Mouse (Mus musculus): ENCODE data around the gene Fus. TPM values are rescaled to one million over a fixed set of nuclear protein-coding genes. Genes with fewer than 3 reads are reported as not detected.
"Not testable (repeated sequence)": the region's sequence is repeated elsewhere in the genome, so short reads cannot be mapped to it uniquely, and the experiment has no call there.

The Fus gene
- total RNA-seq (2021), result 100 to 1,000 TPM; 301 to 325 TPM

- peak; percentile 95 for DNase-seq
These were observed at the start of gene Fus for GRCm38 (mm10) chr7:127967004-127967921. Fus (plus strand) TSS chr7:127967457.

DNA sequence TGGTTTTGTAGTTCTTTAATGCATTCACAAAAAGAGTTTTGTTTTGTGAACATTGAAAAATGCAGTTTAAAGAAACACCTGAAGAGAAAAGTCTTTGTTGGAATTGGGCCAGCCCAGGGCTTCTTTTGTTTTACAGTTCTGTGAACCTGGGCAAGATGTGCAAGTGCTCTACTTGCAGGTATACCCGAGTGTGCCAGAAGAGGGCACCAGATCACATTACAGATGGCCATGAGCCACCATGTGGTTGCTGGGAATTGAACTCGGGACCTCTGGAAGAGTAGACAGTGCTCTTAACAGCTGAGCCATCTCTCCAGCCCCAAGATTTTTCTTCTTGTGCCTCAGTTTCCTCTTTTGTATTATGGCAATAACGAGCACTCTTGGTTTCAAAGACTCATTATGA lies 49.1 kb upstream of the Fus start:
- no peak for DNase-seq

DNA sequence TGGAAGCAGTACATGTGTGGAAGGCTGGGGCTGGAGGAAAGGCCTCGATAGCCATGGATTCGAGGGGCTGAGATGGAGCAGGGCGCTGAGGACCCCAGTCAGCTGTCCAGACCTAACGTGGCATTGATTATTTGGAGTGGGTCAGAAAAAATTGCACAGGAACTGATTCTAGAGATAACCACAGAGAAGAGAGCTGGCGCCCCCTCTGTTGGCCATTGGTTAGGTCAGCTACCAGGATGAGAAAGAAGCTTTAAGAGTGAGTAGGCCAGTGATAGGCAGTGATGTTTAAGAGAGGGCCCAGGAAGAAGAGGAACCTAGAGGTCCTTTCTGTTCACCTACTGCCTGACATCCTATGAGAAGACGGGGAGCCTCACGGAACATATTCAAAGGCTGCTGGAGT lies 48.0 kb upstream of the Fus start:
- DNase-seq, result no peak

GRCm38 (mm10) chr7:127921516-127921915 lies 45.7 kb upstream of the Fus start:
- DNase-seq, result no peak

GRCm38 (mm10) chr7:127922451-127923275 lies 44.6 kb upstream of the Fus start:
- peak in 1 of 2 experiments; percentile 30 for DNase-seq

DNA sequence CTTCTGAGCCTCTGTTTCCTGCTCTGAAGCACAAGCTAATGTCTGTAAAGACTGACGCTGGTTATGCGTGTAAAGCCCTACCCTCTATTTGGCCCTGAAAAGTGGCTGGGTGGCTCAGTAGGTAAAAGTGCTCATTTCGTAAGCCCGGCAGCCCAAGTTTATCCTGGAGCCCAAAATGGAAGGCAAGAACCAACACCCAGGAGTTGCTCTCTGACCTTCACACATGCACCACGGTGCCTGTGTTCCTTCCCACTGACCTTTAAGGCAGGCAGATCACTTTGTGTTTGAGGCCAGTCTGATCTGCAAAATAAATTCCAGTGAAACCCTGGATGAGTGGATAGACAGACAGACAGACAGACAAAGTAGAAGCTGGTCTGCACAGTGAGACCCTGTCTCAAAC lies 43.5 kb upstream of the Fus start:
- no peak for DNase-seq

DNA sequence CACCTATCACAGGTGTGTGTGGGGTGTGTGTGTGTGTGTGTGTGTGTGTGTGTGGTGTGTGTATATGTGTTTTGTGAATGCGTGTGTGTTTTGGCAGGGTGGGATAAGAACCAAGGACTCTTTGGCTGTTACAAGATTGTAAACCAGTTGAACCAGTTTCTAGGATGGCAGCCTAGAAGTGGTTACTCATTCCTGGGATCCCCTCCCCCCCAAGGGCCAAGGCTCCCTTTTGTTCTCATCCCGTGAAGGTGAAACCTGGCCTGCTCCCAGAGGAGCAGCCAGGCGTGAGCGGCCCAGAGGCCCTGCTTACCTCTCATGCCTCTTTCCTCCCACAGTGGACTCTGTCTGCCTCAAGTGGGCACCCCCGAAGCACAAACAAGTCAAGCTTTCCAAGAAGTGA lies 42.0 kb upstream of the Fus start:
- DNase-seq, result no peak

DNA sequence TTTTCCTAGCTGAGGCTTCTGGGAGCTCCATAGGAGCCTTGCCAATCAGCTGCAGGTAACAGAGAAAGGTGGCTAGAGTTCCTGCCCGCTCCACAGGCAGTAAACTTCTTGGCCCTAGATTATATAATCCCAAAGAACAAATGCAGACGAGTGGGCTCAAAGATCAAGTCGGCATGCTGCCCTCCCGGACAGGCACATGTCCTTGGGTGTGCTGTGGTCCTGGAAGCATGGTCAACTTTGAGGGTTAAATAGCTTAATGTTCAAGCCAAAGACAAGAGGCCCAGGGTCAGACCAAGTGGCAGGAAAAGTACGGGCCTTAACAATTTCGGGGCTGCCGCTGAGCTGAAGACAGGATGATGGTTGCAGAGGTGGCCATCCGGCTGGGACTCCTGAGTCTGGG lies 41.2 kb upstream of the Fus start:
- DNase-seq, result no peak

- no peak for DNase-seq
These were observed 40.4 kb upstream of the Fus start for GRCm38 (mm10) chr7:127926846-127927245.

DNA sequence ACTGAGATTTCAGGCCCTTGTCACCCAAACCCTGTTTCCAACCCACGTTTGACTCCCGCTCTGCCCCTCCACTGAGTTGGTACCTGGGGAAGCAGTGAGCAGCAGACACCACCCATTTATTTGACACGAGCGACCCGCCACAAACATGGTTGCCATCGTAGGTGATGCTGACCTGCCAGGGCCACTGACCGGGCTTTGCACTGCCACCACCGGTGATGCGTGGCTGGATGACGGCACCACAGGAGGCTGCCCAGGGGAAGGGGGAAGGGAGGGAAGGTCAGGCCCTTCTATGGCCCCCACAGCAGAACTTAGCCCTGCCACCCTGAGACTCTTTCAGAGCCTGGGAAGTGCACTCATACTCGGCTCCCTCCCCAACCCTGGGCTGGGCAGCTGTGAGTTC lies 39.5 kb upstream of the Fus start:
- DNase-seq, result no peak

GRCm38 (mm10) chr7:127928596-127928995 lies 38.7 kb upstream of the Fus start:
- DNase-seq, result no peak

GRCm38 (mm10) chr7:127929923-127930322 lies 37.3 kb upstream of the Fus start, which contains the start of gene Prss8:
Prss8 (minus strand) TSS chr7:127930104.
- DNase-seq, result no peak

GRCm38 (mm10) chr7:127930636-127931035 lies 36.6 kb upstream of the Fus start:
- DNase-seq, result no peak

- DNase-seq, result no peak
These were observed 35.7 kb upstream of the Fus start for GRCm38 (mm10) chr7:127931351-127932135.

DNA sequence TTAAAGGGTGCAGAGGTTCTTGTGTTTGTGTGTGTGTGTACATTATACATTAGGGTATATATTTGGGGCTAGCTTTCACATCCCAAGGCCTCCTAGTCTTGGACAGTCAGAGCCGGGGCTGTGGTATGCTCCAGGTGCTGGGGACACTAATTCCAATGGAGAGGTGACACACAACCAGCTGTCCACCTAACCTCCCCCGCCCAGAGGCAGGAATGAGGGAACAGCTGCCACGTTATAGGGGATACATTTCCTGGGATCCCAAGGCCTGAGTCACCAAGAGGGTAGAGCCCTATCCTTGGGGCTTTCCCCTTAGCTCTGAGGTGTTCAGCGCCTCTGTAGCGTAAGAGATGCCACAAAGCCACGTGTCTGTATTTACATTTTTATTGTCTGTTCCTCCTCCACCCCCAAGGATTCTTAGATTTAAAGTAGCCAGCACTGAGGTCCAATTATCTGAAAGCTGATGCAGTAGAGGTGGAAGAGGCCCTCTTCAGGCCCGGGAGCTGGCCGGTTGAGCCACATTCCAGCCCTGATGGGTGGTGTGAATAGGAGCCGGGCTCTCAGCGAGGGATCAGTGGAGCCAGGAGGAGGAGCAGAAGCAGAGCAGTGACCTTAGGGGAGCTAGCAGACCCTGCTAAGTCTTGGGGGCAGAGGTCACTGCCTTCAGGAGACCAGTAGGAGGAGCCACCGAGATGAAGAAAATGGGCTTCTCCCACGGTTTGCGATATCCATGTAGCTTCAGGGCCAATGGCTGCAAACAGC lies 34.8 kb upstream of the Fus start:
- DNase-seq, result no peak

GRCm38 (mm10) chr7:127934075-127934474 lies 33.2 kb upstream of the Fus start:
- no peak for DNase-seq

- peak; percentile 92 to 95 for DNase-seq
These were observed 32.1 kb upstream of the Fus start for GRCm38 (mm10) chr7:127935028-127935722.

GRCm38 (mm10) chr7:127935748-127936159 lies 31.5 kb upstream of the Fus start:
- no peak for DNase-seq

DNA sequence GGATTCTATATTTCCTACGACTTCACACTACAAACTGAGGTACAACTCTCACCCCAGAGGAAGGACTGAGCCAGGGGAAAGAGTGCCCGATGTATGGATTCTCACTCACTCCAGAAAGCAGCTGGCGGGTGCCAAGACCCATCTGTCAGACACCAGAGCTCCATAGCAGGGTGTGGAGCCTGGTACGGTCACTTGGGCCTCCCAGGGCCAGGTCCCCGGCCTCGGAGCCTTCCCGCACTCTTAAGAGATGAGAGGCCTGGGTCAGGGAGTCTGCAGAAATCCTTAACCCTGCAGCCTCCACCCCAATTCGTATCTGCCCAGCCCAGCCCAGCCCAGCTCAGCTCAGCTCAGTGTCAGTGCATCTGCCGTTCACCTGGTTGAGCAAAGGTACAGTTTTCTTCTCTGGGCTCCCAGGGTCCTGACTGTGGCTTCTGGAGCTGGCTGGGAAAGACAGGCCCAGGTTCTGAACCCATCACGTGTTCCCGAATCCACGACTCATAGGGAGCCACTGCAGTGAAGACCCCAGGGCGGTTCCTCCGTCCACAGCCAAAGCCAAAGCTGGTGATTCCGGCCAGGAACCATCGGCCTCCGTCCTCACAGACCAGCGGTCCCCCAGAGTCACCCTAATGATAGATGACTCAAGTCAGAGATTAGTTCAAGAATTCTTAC lies 30.9 kb upstream of the Fus start:
- DNase-seq, result no peak

GRCm38 (mm10) chr7:127942097-127942496 lies 25.2 kb upstream of the Fus start:
- DNase-seq, result not testable (repeated sequence)

- DNase-seq, result no peak
These were observed 22.6 kb upstream of the Fus start for GRCm38 (mm10) chr7:127944614-127945013.

Data from layer of hippocampus, postnatal 36 days (tissue).